Mouse (Mus musculus) frontal cortex, postnatal 14 days (tissue): Measurements from ENCODE around the gene Vmn1r17.
"Not testable (repeated sequence)": the region's sequence is repeated elsewhere in the genome, so short reads cannot be mapped to it uniquely, and the experiment has no call there.

Source experiments
- DNase-seq, 2 experiments: peaks; one replicate each; pipeline ENCODE4 v3.0.0; 2022; ENCODE audit warnings: low spot score in 2 of 2

Vmn1r17 gene

GRCm38 (mm10) chr6:57363627-57364026 lies at the start of gene Vmn1r17:
Gene Vmn1r17 (minus strand): TSS chr6:57363727.
- DNase-seq: no peak

- DNase-seq: not testable (repeated sequence)
Measured at GRCm38 (mm10) chr6:57403480-57403879, 40.0 kb upstream of the Vmn1r17 start, which contains the start of gene Vmn1r19. Gene Vmn1r19 (plus strand): TSS chr6:57403780.

- DNase-seq: no peak
Measured at GRCm38 (mm10) chr6:57395683-57396082, 32.2 kb upstream of the Vmn1r17 start, which contains the start of gene Vmn1r18. Gene Vmn1r18 (minus strand): TSS chr6:57395783.

- DNase-seq: no peak
Measured at GRCm38 (mm10) chr6:57367496-57367895, 4.0 kb upstream of the Vmn1r17 start.

GRCm38 (mm10) chr6:57365866-57366265 lies 2.3 kb upstream of the Vmn1r17 start:
- not testable (repeated sequence) for DNase-seq

GRCm38 (mm10) chr6:57356864-57357263 lies 6.7 kb downstream of the Vmn1r17 start:
- DNase-seq: no peak

- DNase-seq: no peak
Measured at GRCm38 (mm10) chr6:57329394-57329793, 34.1 kb downstream of the Vmn1r17 start, which contains the start of gene Vmn1r16. Gene Vmn1r16 (minus strand): TSS chr6:57329494.

- DNase-seq: no peak
Measured at GRCm38 (mm10) chr6:57326176-57326575, 37.4 kb downstream of the Vmn1r17 start.
